Mouse (Mus musculus) embryonic facial prominence, embryonic 12.5 days (tissue): Measurements from ENCODE around the gene Aftph. TPM values are rescaled to one million over a fixed set of nuclear protein-coding genes. Genes with fewer than 3 reads are reported as not detected.

Experiments used
- ATAC-seq: fragments of 200-750 bp; cut with Nextera tagmentation; 2 replicates; pipeline ENCODE4 v1.8.0; 2017; ENCODE audit not compliant: insufficient number of reproducible peaks, insufficient read depth, low FRiP score, low TSS enrichment
- H3K27ac ChIP-seq: fragments of 300-500 bp; sonication (generic); 2 replicates; pipeline ENCODE4 v1.5.1; 2016; ENCODE audit warnings: mild to moderate bottlenecking
- H3K27me3 ChIP-seq: fragments of 300-500 bp; sonication (generic); 2 replicates; pipeline ENCODE4 v1.6.1; 2016; ENCODE audit warnings: mild to moderate bottlenecking, moderate library complexity
- H3K36me3 ChIP-seq: fragments of 300-500 bp; sonication (generic); 2 replicates; pipeline ENCODE4 v1.6.1; 2016; ENCODE audit warnings: mild to moderate bottlenecking
- H3K4me1 ChIP-seq: fragments of 300-500 bp; sonication (generic); 2 replicates; pipeline ENCODE4 v1.6.1; 2016
- H3K4me2 ChIP-seq: fragments of 300-500 bp; sonication (generic); replicated peaks from 2 replicates; pipeline ENCODE4 v1.6.1; 2016; ENCODE audit warnings: mild to moderate bottlenecking, moderate library complexity
- H3K4me3 ChIP-seq: fragments of 300-500 bp; sonication (generic); 2 replicates; pipeline ENCODE4 v1.5.1; 2016; ENCODE audit warnings: mild to moderate bottlenecking
- H3K9ac ChIP-seq: fragments of 300-500 bp; sonication (generic); 2 replicates; pipeline ENCODE4 v1.6.1; 2016; ENCODE audit warnings: mild to moderate bottlenecking, moderate library complexity
- H3K9me3 ChIP-seq: fragments of 300-500 bp; sonication (generic); 2 replicates; pipeline ENCODE4 v1.6.1; 2016; ENCODE audit warnings: mild to moderate bottlenecking, moderate library complexity
- WGBS: fragments of 180-500 bp; shearing (Covaris S2); methylation state at CpG from one replicate; pipeline ENCODE4 v1.1.7; 2016; 5-methylcytosine and 5-hydroxymethylcytosine counted together
- polyA plus RNA-seq: library from polyadenylated mRNA; unstranded; fragments of >200 nt; fragmentation: Nextera tagmentation; extraction: Ambion mirVana; gene quantifications from 2 replicates; pipeline ENCODE4 v1.2.1, GENCODE M21; 2016

Gene Aftph
- 20.3 and 22.9 TPM in 2 replicates for polyA plus RNA-seq

GRCm38 (mm10) chr11:20741201-20742100 is at the start of gene Aftph:
Gene Aftph, minus strand, starts transcription at chr11:20741589.
- H3K27me3 ChIP-seq = no peaks in the 10 kb centered on the region
- H3K27ac ChIP-seq = peak within 1 kb of the TSS; percentile 93
- H3K4me1 ChIP-seq = 0 out of 2 replicates have a peak, but pooled peaks cover 4% of the 10 kb centered on the region
- H3K4me2 ChIP-seq = peak within 1 kb of the TSS; percentile 86
- ATAC-seq = peak; percentile 97
- no peaks in the 10 kb centered on the region for H3K9me3 ChIP-seq
- H3K9ac ChIP-seq = peak within 1 kb of the TSS; percentile 83
- under 1% methylated on average over 75 of the region's 81 CpGs for WGBS
- H3K4me3 ChIP-seq = peak within 1 kb of the TSS; percentile 96
- no peaks in the 10 kb centered on the region for H3K36me3 ChIP-seq

GRCm38 (mm10) chr11:20789015-20789414 is 47.6 kb upstream of the Aftph start:
- H3K27me3 ChIP-seq = no peaks in the 10 kb centered on the region
- H3K9me3 ChIP-seq = no peaks in the 10 kb centered on the region
- 61% methylated on average over 1 of the region's 1 CpGs for WGBS
- H3K4me3 ChIP-seq = no peak overlapping the region
- H3K27ac ChIP-seq = no peak overlapping the region
- no peaks in the 10 kb centered on the region for H3K4me1 ChIP-seq
- no peak overlapping the region for H3K4me2 ChIP-seq
- no peak for ATAC-seq
- H3K36me3 ChIP-seq = no peaks in the 10 kb centered on the region
- H3K9ac ChIP-seq = no peak overlapping the region

- H3K9me3 ChIP-seq = no peaks in the 10 kb centered on the region
- no peak for ATAC-seq
- H3K9ac ChIP-seq = no peak overlapping the region
- H3K4me1 ChIP-seq = no peaks in the 10 kb centered on the region
- no peaks in the 10 kb centered on the region for H3K36me3 ChIP-seq
- no peak overlapping the region for H3K4me2 ChIP-seq
- H3K4me3 ChIP-seq = no peak overlapping the region
- H3K27me3 ChIP-seq = no peaks in the 10 kb centered on the region
- no peak overlapping the region for H3K27ac ChIP-seq
- WGBS = 63% methylated on average over 3 of the region's 3 CpGs
Observed at GRCm38 (mm10) chr11:20788070-20788469, 46.7 kb upstream of the Aftph start.

GRCm38 (mm10) chr11:20786191-20786590 is 44.8 kb upstream of the Aftph start:
- Histone ChIP-seq H3K9me3 (no peaks in the 10 kb centered on the region), H3K27ac (no peak overlapping the region), H3K4me3 (no peak overlapping the region), H3K4me2 (no peak overlapping the region), H3K4me1 (no peaks in the 10 kb centered on the region), H3K36me3 (no peaks in the 10 kb centered on the region), H3K27me3 (no peaks in the 10 kb centered on the region), H3K9ac (no peak overlapping the region)
- WGBS = 74% methylated on average over 2 of the region's 2 CpGs
- ATAC-seq = no peak

- Histone ChIP-seq H3K27ac (no peak overlapping the region), H3K9ac (no peak overlapping the region), H3K27me3 (no peaks in the 10 kb centered on the region), H3K4me3 (no peak overlapping the region), H3K4me2 (no peak overlapping the region), H3K36me3 (no peaks in the 10 kb centered on the region), H3K9me3 (no peaks in the 10 kb centered on the region), H3K4me1 (no peaks in the 10 kb centered on the region)
- ATAC-seq = no peak
- WGBS = 77% methylated on average over 1 of the region's 1 CpGs
Observed at GRCm38 (mm10) chr11:20785186-20785585, 43.8 kb upstream of the Aftph start.

GRCm38 (mm10) chr11:20784776-20785175 is 43.4 kb upstream of the Aftph start:
- H3K4me2 ChIP-seq = no peak overlapping the region
- no peak overlapping the region for H3K9ac ChIP-seq
- no peaks in the 10 kb centered on the region for H3K9me3 ChIP-seq
- no peaks in the 10 kb centered on the region for H3K27me3 ChIP-seq
- H3K27ac ChIP-seq = no peak overlapping the region
- H3K4me3 ChIP-seq = no peak overlapping the region
- WGBS = 83% methylated on average over 6 of the region's 6 CpGs
- no peaks in the 10 kb centered on the region for H3K4me1 ChIP-seq
- ATAC-seq = no peak
- H3K36me3 ChIP-seq = no peaks in the 10 kb centered on the region

GRCm38 (mm10) chr11:20783467-20783866 is 42.1 kb upstream of the Aftph start:
- no peak for ATAC-seq
- no peaks in the 10 kb centered on the region for H3K36me3 ChIP-seq
- H3K27ac ChIP-seq = no peak overlapping the region
- H3K4me1 ChIP-seq = no peaks in the 10 kb centered on the region
- no peaks in the 10 kb centered on the region for H3K9me3 ChIP-seq
- no peak overlapping the region for H3K4me3 ChIP-seq
- WGBS = 97% methylated on average over 1 of the region's 1 CpGs
- no peak overlapping the region for H3K9ac ChIP-seq
- H3K4me2 ChIP-seq = no peak overlapping the region
- H3K27me3 ChIP-seq = no peaks in the 10 kb centered on the region

- H3K4me2 ChIP-seq = no peak overlapping the region
- H3K27ac ChIP-seq = no peak overlapping the region
- no peaks in the 10 kb centered on the region for H3K27me3 ChIP-seq
- H3K4me1 ChIP-seq = no peaks in the 10 kb centered on the region
- no peak overlapping the region for H3K4me3 ChIP-seq
- H3K9ac ChIP-seq = no peak overlapping the region
- no peak for ATAC-seq
- H3K36me3 ChIP-seq = no peaks in the 10 kb centered on the region
- WGBS = 58% methylated on average over 2 of the region's 2 CpGs
- no peaks in the 10 kb centered on the region for H3K9me3 ChIP-seq
Observed at GRCm38 (mm10) chr11:20782620-20783019, 41.2 kb upstream of the Aftph start.

- no peaks in the 10 kb centered on the region for H3K9me3 ChIP-seq
- H3K27ac ChIP-seq = no peak overlapping the region
- H3K9ac ChIP-seq = no peak overlapping the region
- no peaks in the 10 kb centered on the region for H3K4me1 ChIP-seq
- H3K4me2 ChIP-seq = no peak overlapping the region
- no peak for ATAC-seq
- H3K4me3 ChIP-seq = no peak overlapping the region
- H3K27me3 ChIP-seq = no peaks in the 10 kb centered on the region
- WGBS = 84% methylated on average over 4 of the region's 4 CpGs
- no peaks in the 10 kb centered on the region for H3K36me3 ChIP-seq
Observed at GRCm38 (mm10) chr11:20780312-20780711, 38.9 kb upstream of the Aftph start.

- H3K27ac ChIP-seq = no peak overlapping the region
- 83% methylated on average over 3 of the region's 3 CpGs for WGBS
- ATAC-seq = no peak
- no peak overlapping the region for H3K4me3 ChIP-seq
- H3K9ac ChIP-seq = no peak overlapping the region
- H3K36me3 ChIP-seq = no peaks in the 10 kb centered on the region
- no peaks in the 10 kb centered on the region for H3K4me1 ChIP-seq
- no peak overlapping the region for H3K4me2 ChIP-seq
- H3K27me3 ChIP-seq = no peaks in the 10 kb centered on the region
- no peaks in the 10 kb centered on the region for H3K9me3 ChIP-seq
Observed at GRCm38 (mm10) chr11:20778861-20779563, 37.6 kb upstream of the Aftph start.

GRCm38 (mm10) chr11:20778298-20778697 is 36.9 kb upstream of the Aftph start:
- H3K4me1 ChIP-seq = no peaks in the 10 kb centered on the region
- H3K4me2 ChIP-seq = no peak overlapping the region
- no peaks in the 10 kb centered on the region for H3K36me3 ChIP-seq
- H3K9ac ChIP-seq = no peak overlapping the region
- H3K4me3 ChIP-seq = no peak overlapping the region
- no peaks in the 10 kb centered on the region for H3K27me3 ChIP-seq
- no peak for ATAC-seq
- no peaks in the 10 kb centered on the region for H3K9me3 ChIP-seq
- WGBS = 72% methylated on average over 1 of the region's 1 CpGs
- H3K27ac ChIP-seq = no peak overlapping the region

- Histone ChIP-seq H3K4me1 (no peaks in the 10 kb centered on the region), H3K4me2 (no peak overlapping the region), H3K9ac (no peak overlapping the region), H3K4me3 (no peak overlapping the region), H3K27ac (no peak overlapping the region), H3K27me3 (no peaks in the 10 kb centered on the region), H3K9me3 (no peaks in the 10 kb centered on the region), H3K36me3 (no peaks in the 10 kb centered on the region)
- no peak for ATAC-seq
Observed at GRCm38 (mm10) chr11:20776668-20777067, 35.3 kb upstream of the Aftph start.
